Mouse (Mus musculus) ovary, postnatal 10 days (tissue): Measurements from ENCODE around the gene Upk1b.
A peak's percentile ranks its signal among the peaks of the same experiment; 100 is the strongest.
"Not testable (repeated sequence)": the region's sequence is repeated elsewhere in the genome, so short reads cannot be mapped to it uniquely, and the experiment has no call there.

Experiments
- DNase-seq: peaks from one replicate; pipeline ENCODE4 v3.0.0; 2022; ENCODE audit warnings: low spot score

Gene Upk1b

GRCm38 (mm10) chr16:38800091-38800490 is at the start of gene Upk1b:
TSS of gene Upk1b (minus strand) at chr16:38800328.
- no peak for DNase-seq

- no peak for DNase-seq
Observed at GRCm38 (mm10) chr16:38828649-38829048, 28.5 kb upstream of the Upk1b start, which contains the start of gene 4930435E12Rik. TSS of gene 4930435E12Rik (minus strand) at chr16:38828749.

GRCm38 (mm10) chr16:38812521-38812920 is 12.4 kb upstream of the Upk1b start:
- peak; percentile 24 for DNase-seq

GRCm38 (mm10) chr16:38810196-38810595 is 10.1 kb upstream of the Upk1b start:
- no peak for DNase-seq

- not testable (repeated sequence) for DNase-seq
Observed at GRCm38 (mm10) chr16:38807796-38808195, 7.7 kb upstream of the Upk1b start.

- no peak for DNase-seq
Observed at GRCm38 (mm10) chr16:38798957-38799450, 1.1 kb downstream of the Upk1b start.

- no peak for DNase-seq
Observed at GRCm38 (mm10) chr16:38793120-38793519, 7.0 kb downstream of the Upk1b start.

- no peak for DNase-seq
Observed at GRCm38 (mm10) chr16:38789966-38790365, 10.2 kb downstream of the Upk1b start.

GRCm38 (mm10) chr16:38789016-38789415 is 11.1 kb downstream of the Upk1b start:
- no peak for DNase-seq

- no peak for DNase-seq
Observed at GRCm38 (mm10) chr16:38785301-38785700, 14.8 kb downstream of the Upk1b start.

- DNase-seq, result no peak
Observed at GRCm38 (mm10) chr16:38782524-38783067, 17.5 kb downstream of the Upk1b start.

GRCm38 (mm10) chr16:38781946-38782345 is 18.2 kb downstream of the Upk1b start:
- DNase-seq, result no peak

- no peak for DNase-seq
Observed at GRCm38 (mm10) chr16:38780960-38781572, 19.1 kb downstream of the Upk1b start.

GRCm38 (mm10) chr16:38776342-38776741 is 23.8 kb downstream of the Upk1b start:
- DNase-seq, result no peak

- DNase-seq, result no peak
Observed at GRCm38 (mm10) chr16:38774964-38775746, 25.0 kb downstream of the Upk1b start.

- no peak for DNase-seq
Observed at GRCm38 (mm10) chr16:38772906-38773496, 27.1 kb downstream of the Upk1b start.

- no peak for DNase-seq
Observed at GRCm38 (mm10) chr16:38771145-38771544, 29.0 kb downstream of the Upk1b start.

GRCm38 (mm10) chr16:38769529-38769928 is 30.6 kb downstream of the Upk1b start:
- DNase-seq, result no peak

GRCm38 (mm10) chr16:38768386-38768785 is 31.7 kb downstream of the Upk1b start:
- DNase-seq, result no peak

- DNase-seq, result no peak
Observed at GRCm38 (mm10) chr16:38767761-38768160, 32.4 kb downstream of the Upk1b start.

GRCm38 (mm10) chr16:38766671-38767070 is 33.5 kb downstream of the Upk1b start:
- no peak for DNase-seq

- DNase-seq, result no peak
Observed at GRCm38 (mm10) chr16:38763508-38763907, 36.6 kb downstream of the Upk1b start.

- no peak for DNase-seq
Observed at GRCm38 (mm10) chr16:38762401-38762800, 37.7 kb downstream of the Upk1b start.
